Mouse (Mus musculus): ENCODE results near the gene Apbb2.

DNA sequence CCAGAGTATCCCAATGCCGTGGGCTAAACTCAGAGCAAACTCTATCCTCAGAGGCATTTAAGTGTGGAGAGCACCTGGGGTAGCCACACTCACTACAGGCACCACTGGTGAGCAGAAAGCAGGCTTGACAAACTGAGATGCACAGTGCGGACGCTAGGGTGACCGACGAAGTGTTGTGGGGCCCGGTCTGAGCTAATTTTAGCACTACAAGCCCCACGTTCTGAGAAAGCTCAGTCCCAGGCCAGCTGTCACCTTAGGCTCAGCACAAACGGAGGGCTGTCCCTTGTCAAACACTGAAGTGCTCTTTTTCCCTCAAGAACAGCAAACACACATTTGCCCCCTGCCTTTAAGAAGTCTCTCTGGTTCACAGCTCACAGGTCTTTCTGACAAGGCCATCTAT, 201.3 kb downstream of the Apbb2 start:
- no peak for TF ChIP-seq CTCF (IDR thresholded peaks at IDR 0.05; ENCODE audit: low read depth)
- no peak for TF ChIP-seq EP300 (IDR thresholded peaks at IDR 0.05; ENCODE audit: low read depth)

All from liver, postnatal 0 days (tissue).